Mouse (Mus musculus) midbrain, embryonic 14.5 days (tissue): ENCODE measurements around the gene Fggy. TPM values are rescaled to one million over a fixed set of nuclear protein-coding genes. Genes with fewer than 3 reads are reported as not detected.

Source experiments
- ATAC-seq: fragments of 200-750 bp; cut with Nextera tagmentation; 2 replicates; pipeline ENCODE4 v1.8.0; 2017; ENCODE audit warnings: moderate number of reproducible peaks, moderate library complexity; ENCODE audit not compliant: low FRiP score, low TSS enrichment
- DNase-seq: peaks from one replicate; pipeline ENCODE4 v3.0.0-alpha.2; 2015
- H3K27ac ChIP-seq: fragments of 300-500 bp; sonication (generic); replicated peaks from 2 replicates; pipeline ENCODE4 v1.5.1; 2014; ENCODE audit warnings: mild to moderate bottlenecking, low read depth, low read length, moderate library complexity
- H3K27me3 ChIP-seq: fragments of 300-500 bp; sonication (generic); 2 replicates; pipeline ENCODE4 v1.6.1; 2014; ENCODE audit warnings: low read length, control low read depth, mixed read lengths; ENCODE audit not compliant: control insufficient read depth, insufficient read depth
- H3K36me3 ChIP-seq: fragments of 300-500 bp; sonication (generic); 2 replicates; pipeline ENCODE4 v1.6.1; 2014; ENCODE audit warnings: low read length, control low read depth; ENCODE audit not compliant: control insufficient read depth, insufficient read depth
- H3K4me1 ChIP-seq: fragments of 300-500 bp; sonication (generic); 2 replicates; pipeline ENCODE4 v1.6.1; 2014; ENCODE audit warnings: mild to moderate bottlenecking, antibody characterized with exemption, low read length, control low read depth; ENCODE audit not compliant: control insufficient read depth, insufficient read depth
- H3K4me2 ChIP-seq: fragments of 300-500 bp; sonication (generic); 2 replicates; pipeline ENCODE4 v1.6.1; 2014; ENCODE audit warnings: mild to moderate bottlenecking, low read length, moderate library complexity
- H3K4me3 ChIP-seq: fragments of 300-500 bp; sonication (generic); replicated peaks from 2 replicates; pipeline ENCODE4 v1.5.1; 2014; ENCODE audit warnings: low read depth, low read length
- H3K9ac ChIP-seq: fragments of 300-500 bp; sonication (generic); replicated peaks from 2 replicates; pipeline ENCODE4 v1.6.1; 2014; ENCODE audit warnings: mild to moderate bottlenecking, low read length, moderate library complexity
- H3K9me3 ChIP-seq: fragments of 300-500 bp; sonication (generic); 2 replicates; pipeline ENCODE4 v1.6.1; 2016; ENCODE audit warnings: low read length, control low read depth, mixed read lengths; ENCODE audit not compliant: control insufficient read depth
- WGBS: fragments of 180-500 bp; shearing (Covaris S2); extraction: QIAGEN DNeasy Blood & Tissue Kit; methylation state at CpG from one replicate; pipeline ENCODE4 v1.1.7; 2014; 5-methylcytosine and 5-hydroxymethylcytosine counted together
- polyA plus RNA-seq: library from polyadenylated mRNA; unstranded; fragments of >200 nt; fragmentation: Nextera tagmentation; extraction: Ambion mirVana; gene quantifications from 2 replicates; pipeline ENCODE4 v1.2.1, GENCODE M21; 2014

Gene Fggy
- polyA plus RNA-seq, 1 experiment from 2014 or later = 8.8 TPM

DNA sequence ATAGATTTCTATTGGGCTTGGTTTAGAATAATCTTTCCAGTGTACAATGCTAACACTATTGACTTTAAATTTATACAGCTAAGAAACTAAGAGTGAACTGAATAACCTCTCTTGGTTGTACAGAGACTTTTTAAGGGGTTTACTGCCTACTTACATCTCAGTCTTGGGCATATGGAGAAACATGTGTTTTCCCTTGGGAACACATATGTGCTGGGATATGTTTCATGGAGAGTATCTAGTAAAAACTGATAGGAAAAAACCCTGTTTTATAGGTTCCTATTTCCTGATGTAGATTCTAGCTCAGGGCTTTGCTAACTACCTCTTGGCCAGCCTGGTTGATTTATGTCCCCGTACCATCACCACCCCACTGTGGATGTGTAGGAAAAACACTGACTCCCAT, 155.5 kb downstream of the Fggy start:
- H3K9me3 ChIP-seq = no peaks in the 10 kb centered on the region
- no peaks in the 10 kb centered on the region for H3K36me3 ChIP-seq
- H3K9ac ChIP-seq = no peak overlapping the region
- no peak overlapping the region for H3K27ac ChIP-seq
- H3K4me2 ChIP-seq = no peak overlapping the region
- H3K27me3 ChIP-seq = no peaks in the 10 kb centered on the region
- no peaks in the 10 kb centered on the region for H3K4me1 ChIP-seq
- ATAC-seq (no peak), DNase-seq (no peak)
- 84% methylated on average over 1 of the region's 1 CpGs for WGBS
- no peak overlapping the region for H3K4me3 ChIP-seq

DNA sequence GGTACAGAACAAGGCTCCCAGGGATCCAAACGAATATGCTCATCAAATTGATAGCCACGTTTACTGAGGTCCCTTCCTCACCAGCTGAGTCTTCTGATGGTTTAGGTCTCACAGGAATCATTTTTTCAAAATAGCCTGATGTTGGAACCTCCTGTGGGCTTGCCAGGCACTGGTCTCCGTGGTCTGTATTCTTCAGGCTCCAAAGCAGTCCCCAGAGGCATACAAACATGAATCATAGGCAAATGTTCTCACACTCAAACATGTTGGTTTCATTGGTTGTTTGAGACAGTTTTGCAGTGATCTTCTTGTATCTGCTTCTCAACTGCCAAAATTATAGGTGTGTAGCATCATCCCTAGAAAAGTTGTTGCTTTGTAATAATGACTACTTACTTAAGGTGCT, 156.0 kb downstream of the Fggy start:
- no peaks in the 10 kb centered on the region for H3K4me1 ChIP-seq
- H3K9me3 ChIP-seq = no peaks in the 10 kb centered on the region
- ATAC-seq (no peak), DNase-seq (no peak)
- no peak overlapping the region for H3K4me3 ChIP-seq
- no peaks in the 10 kb centered on the region for H3K27me3 ChIP-seq
- 75% methylated on average over 3 of the region's 3 CpGs for WGBS
- no peak overlapping the region for H3K4me2 ChIP-seq
- H3K27ac ChIP-seq = no peak overlapping the region
- H3K9ac ChIP-seq = no peak overlapping the region
- no peaks in the 10 kb centered on the region for H3K36me3 ChIP-seq

DNA sequence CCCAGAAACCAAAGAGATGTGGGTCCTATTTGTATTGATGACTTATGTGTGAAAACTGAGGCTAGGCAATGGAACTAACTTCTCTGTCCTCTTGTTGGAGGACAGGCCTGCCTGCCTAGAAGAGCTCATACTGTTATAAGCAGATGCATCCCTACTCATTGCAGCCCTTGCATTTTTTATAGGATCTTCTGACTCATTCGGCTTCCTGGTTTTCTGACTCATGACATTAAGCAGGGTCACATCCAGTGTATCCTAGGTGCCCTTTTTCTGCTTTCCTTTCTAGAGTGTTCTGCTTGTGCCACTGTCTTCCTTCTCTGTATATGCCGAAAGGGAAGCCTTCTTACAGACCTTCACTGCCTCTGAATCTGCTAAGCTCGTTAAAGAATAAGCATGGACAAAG, 158.8 kb downstream of the Fggy start:
- no peaks in the 10 kb centered on the region for H3K36me3 ChIP-seq

DNA sequence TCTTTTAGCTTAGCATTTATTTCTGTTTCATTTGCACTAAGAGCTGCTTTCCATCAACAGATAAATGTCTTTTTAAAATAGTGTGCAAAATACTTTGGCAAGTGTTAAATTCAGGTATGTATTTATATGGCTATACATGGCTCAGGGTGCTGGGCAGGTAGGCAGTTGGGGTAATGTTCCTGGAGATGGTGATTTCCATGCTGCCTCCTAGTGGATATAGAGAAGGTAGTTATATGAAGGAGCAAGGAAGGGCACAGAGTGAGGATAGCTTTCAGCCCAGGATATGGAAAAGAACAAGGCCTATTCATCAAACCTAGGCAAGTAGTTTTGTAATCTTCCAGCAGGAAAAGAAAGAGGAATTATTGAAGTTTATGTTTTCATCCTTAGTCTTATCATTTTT, 166.3 kb downstream of the Fggy start:
- H3K4me2 ChIP-seq = no peak overlapping the region
- H3K9me3 ChIP-seq = 0 out of 2 replicates have a peak, but pooled peaks cover 4% of the 10 kb centered on the region
- H3K27me3 ChIP-seq = no peaks in the 10 kb centered on the region
- ATAC-seq = no peak
- no peak for DNase-seq
- no peak overlapping the region for H3K4me3 ChIP-seq
- H3K9ac ChIP-seq = no peak overlapping the region
- H3K36me3 ChIP-seq = no peaks in the 10 kb centered on the region
- H3K27ac ChIP-seq = no peak overlapping the region
- H3K4me1 ChIP-seq = no peaks in the 10 kb centered on the region

More for the DNA sequence above, 158.8 kb downstream of the Fggy start:
- ATAC-seq (no peak), DNase-seq (no peak)
- Histone ChIP-seq H3K27ac (no peak overlapping the region), H3K4me3 (no peak overlapping the region), H3K9me3 (no peaks in the 10 kb centered on the region), H3K9ac (no peak overlapping the region), H3K4me1 (no peaks in the 10 kb centered on the region), H3K4me2 (no peak overlapping the region), H3K27me3 (no peaks in the 10 kb centered on the region)
- WGBS = 94% methylated on average over 3 of the region's 3 CpGs

DNA sequence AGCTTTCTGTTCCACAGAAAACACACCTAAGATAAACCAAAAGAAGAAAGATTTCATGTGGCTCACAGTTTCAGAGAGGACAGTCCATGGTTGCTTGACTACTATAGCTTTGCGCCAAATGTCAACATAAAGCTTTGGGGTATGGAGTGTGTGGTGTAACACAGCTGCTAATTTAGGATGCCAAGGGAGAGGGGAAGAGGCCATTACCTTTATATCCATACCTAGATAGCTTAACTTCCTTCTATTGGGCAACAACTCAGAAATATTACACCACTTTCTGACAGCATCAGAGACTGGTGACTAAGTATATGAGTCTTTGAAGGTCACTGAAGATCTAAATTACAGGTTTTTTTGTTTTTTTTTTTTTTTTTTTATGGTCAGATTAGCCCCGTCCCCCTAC, 169.1 kb downstream of the Fggy start:
- Histone ChIP-seq H3K4me3 (no peak overlapping the region), H3K4me1 (no peaks in the 10 kb centered on the region), H3K9ac (no peak overlapping the region), H3K9me3 (0 out of 2 replicates have a peak, but pooled peaks cover 4% of the 10 kb centered on the region), H3K36me3 (no peaks in the 10 kb centered on the region), H3K27ac (no peak overlapping the region), H3K27me3 (no peaks in the 10 kb centered on the region), H3K4me2 (no peak overlapping the region)
- DNase-seq (no peak), ATAC-seq (no peak)
- 98% methylated on average over 2 of the region's 2 CpGs for WGBS

DNA sequence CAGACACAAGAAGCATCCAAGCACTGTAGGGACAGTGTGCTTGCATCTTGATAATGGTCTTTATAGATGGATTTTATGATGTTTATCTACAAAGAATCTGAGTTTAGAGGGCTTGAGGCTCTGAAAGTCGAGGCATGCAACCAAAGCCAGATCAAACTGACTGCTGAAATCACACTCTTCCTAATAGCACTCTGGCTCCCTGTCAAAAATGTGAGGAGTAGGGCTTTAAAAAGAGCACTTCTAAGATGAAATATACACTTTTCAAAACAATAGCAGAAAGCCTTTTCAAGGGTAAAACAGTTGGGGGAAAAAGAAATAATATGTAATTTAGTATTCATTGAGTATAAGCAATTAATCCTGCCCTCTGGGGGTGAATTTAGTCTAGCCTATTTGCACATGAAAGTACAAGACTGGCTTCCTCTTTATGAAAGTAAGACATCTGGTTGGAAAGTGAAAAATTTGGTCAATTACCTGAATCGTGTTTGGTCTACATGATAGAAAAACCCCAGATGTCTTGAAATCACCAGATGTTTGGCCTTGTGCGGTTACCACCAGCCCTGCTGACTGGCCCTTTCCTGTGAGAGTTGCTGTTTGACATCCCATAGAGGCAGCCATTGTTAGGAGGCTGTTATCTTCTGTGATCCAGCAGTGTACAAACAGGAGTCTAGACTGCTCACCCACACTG, 172.0 kb downstream of the Fggy start:
- no peak overlapping the region for H3K27ac ChIP-seq
- peaks cover 12% of the 10 kb centered on the region for H3K4me1 ChIP-seq
- H3K9me3 ChIP-seq = 0 out of 2 replicates have a peak, but pooled peaks cover 4% of the 10 kb centered on the region
- 45% methylated on average over 3 of the region's 3 CpGs for WGBS
- no peaks in the 10 kb centered on the region for H3K27me3 ChIP-seq
- no peaks in the 10 kb centered on the region for H3K36me3 ChIP-seq
- ATAC-seq (no peak), DNase-seq (peak; percentile 52)
- H3K9ac ChIP-seq = no peak overlapping the region
- no peak overlapping the region for H3K4me2 ChIP-seq
- H3K4me3 ChIP-seq = no peak overlapping the region

DNA sequence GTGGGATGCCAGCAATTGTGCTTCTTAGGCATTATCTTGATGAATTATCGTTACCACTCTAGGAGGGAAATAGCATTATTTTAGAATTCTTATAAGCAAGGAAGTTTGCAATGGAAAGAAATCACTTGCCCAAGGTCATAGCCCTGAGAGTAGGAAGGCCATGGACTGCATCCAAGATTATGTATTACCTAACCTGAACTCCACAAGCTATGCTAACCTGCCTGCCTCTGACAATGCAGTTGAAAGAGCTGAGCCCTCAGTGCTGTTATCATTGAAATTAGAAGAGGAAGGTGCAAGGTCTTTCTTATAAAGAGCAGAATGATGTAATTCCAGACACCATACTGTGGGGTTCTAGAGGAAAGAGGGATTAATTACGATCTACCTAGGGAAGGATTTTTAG, 173.8 kb downstream of the Fggy start:
- ATAC-seq = no peak

DNA sequence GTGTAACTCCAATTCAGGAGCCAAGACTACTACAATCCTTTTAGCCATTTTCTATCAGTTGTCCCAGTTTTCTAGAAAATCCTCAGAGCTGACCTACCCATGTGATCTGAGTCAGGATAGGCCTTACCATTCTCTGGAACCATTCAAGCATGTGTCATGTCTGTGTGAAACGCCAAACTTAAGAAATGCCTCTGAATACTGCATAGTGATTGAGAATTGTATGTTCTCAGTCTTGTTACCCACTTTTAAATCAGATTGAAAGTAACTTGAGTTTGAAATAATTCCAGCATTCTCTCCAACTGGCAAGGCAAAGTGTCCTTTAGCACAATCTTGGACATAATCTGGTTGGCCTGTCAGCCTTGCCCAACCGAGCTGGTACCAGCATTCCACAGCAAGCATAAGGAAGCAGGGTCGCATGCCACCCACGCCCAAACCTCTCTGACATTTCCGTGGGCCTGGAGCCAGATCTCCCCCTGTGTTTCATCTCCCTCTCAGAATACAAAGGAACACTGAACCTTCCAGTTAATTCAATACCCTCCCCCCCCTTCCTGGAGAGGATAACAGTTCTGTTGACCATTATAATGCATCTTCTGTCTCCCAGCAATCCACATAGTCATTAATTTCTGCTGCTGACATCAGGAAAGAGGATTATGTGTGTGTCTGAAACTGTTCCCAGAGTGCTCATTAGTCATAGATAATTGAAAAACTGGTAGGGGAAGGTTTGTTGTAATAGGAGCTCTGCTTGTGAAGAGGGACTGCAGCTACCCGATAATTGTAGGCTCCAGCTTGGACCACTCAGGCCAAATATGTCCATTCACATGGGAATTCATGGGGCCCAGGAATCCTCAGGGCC, 176.3 kb downstream of the Fggy start:
- 24% methylated on average over 6 of the region's 6 CpGs for WGBS

More for the DNA sequence above, 173.8 kb downstream of the Fggy start:
- H3K27me3 ChIP-seq = no peaks in the 10 kb centered on the region
- no peak overlapping the region for H3K4me2 ChIP-seq
- H3K4me1 ChIP-seq = peaks cover 12% of the 10 kb centered on the region
- no peaks in the 10 kb centered on the region for H3K36me3 ChIP-seq
- no peak overlapping the region for H3K27ac ChIP-seq
- no peak for DNase-seq
- no peak overlapping the region for H3K4me3 ChIP-seq
- no peak overlapping the region for H3K9ac ChIP-seq
- 86% methylated on average over 2 of the region's 2 CpGs for WGBS
- 0 out of 2 replicates have a peak, but pooled peaks cover 3% of the 10 kb centered on the region for H3K9me3 ChIP-seq

More for the DNA sequence above, 176.3 kb downstream of the Fggy start:
- Histone ChIP-seq H3K27me3 (no peaks in the 10 kb centered on the region), H3K4me1 (peaks cover 12% of the 10 kb centered on the region), H3K4me2 (no peak overlapping the region), H3K9ac (no peak overlapping the region), H3K27ac (peak overlapping the region; percentile 56; the same call in 1 of the 2 replicates), H3K36me3 (no peaks in the 10 kb centered on the region), H3K4me3 (no peak overlapping the region), H3K9me3 (no peaks in the 10 kb centered on the region)
- ATAC-seq = peak; percentile 62; the same call in 1 of the 2 replicates
- peak; percentile 70 for DNase-seq
